Mouse (Mus musculus) intestine, embryonic 16.5 days (tissue): Measurements from ENCODE around the gene Folr2. TPM values are rescaled to one million over a fixed set of nuclear protein-coding genes. Genes with fewer than 3 reads are reported as not detected.
A peak's percentile ranks its signal among the peaks of the same experiment; 100 is the strongest.

ENCODE experiments used
- ATAC-seq: fragments of 200-750 bp; cut with Nextera tagmentation; 2 replicates; pipeline ENCODE4 v1.8.0; 2017; ENCODE audit warnings: moderate TSS enrichment, moderate library complexity
- H3K27ac ChIP-seq: fragments of 300-500 bp; sonication (generic); 2 replicates; pipeline ENCODE4 v1.5.1; 2014; ENCODE audit warnings: mild to moderate bottlenecking, low read length
- H3K27me3 ChIP-seq: fragments of 300-500 bp; sonication (generic); replicated peaks from 2 replicates; pipeline ENCODE4 v1.6.1; 2014; ENCODE audit warnings: low read length, control low read depth, mixed read lengths; ENCODE audit not compliant: control insufficient read depth, insufficient read depth
- H3K36me3 ChIP-seq: fragments of 300-500 bp; sonication (generic); 2 replicates; pipeline ENCODE4 v1.6.1; 2014; ENCODE audit warnings: low read length, control low read depth; ENCODE audit not compliant: control insufficient read depth, insufficient read depth
- H3K4me1 ChIP-seq: fragments of 300-500 bp; sonication (generic); 2 replicates; pipeline ENCODE4 v1.6.1; 2014; ENCODE audit warnings: low read length, control low read depth, mixed read lengths; ENCODE audit not compliant: control insufficient read depth, insufficient read depth
- H3K4me2 ChIP-seq: fragments of 300-500 bp; sonication (generic); 2 replicates; pipeline ENCODE4 v1.6.1; 2014; ENCODE audit warnings: low read depth, low read length, control low read depth
- H3K4me3 ChIP-seq: fragments of 300-500 bp; sonication (generic); 2 replicates; pipeline ENCODE4 v1.5.1; 2014; ENCODE audit warnings: mild to moderate bottlenecking, low read length
- H3K9ac ChIP-seq: fragments of 300-500 bp; sonication (generic); 2 replicates; pipeline ENCODE4 v1.6.1; 2014; ENCODE audit warnings: low read depth, low read length
- H3K9me3 ChIP-seq: fragments of 300-500 bp; sonication (generic); 2 replicates; pipeline ENCODE4 v1.6.1; 2016; ENCODE audit warnings: low read length, control low read depth; ENCODE audit not compliant: control insufficient read depth
- WGBS: fragments of 180-500 bp; shearing (Covaris S2); extraction: QIAGEN DNeasy Blood & Tissue Kit; methylation state at CpG from one replicate; pipeline ENCODE4 v1.1.7; 2014; 5-methylcytosine and 5-hydroxymethylcytosine counted together
- polyA plus RNA-seq: library from polyadenylated mRNA; unstranded; fragments of >200 nt; fragmentation: Nextera tagmentation; extraction: Ambion mirVana; gene quantifications from 2 replicates; pipeline ENCODE4 v1.2.1, GENCODE M21; 2015

Gene Folr2
- polyA plus RNA-seq, 1 experiment from 2014 or later = 2.6 TPM

DNA sequence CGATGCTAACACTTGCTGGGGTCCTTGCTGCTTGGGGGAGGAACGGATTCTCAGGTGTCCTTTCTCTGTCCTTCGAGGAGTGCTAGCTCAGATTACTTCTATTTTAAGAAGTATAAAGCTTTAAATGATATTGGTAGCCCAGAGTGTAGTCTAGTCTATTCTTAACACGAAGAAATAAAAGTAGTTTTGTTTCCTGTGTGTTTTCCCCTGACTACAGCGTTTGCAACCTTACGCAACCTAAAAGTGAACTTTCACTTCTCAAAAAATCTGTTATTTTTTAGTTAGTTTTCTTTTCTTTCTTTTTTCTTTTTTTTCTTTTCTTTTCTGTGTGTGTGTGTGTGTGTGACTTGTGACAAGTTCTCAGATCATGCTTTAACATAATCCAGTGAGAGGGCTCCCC lies 5.3 kb downstream of the Folr2 start:
- Histone ChIP-seq H3K9me3 (no peaks in the 10 kb centered on the region), H3K36me3 (no peaks in the 10 kb centered on the region), H3K4me3 (no peak overlapping the region), H3K4me2 (no peak overlapping the region), H3K9ac (no peak overlapping the region), H3K4me1 (no peaks in the 10 kb centered on the region), H3K27ac (no peak overlapping the region), H3K27me3 (no peaks in the 10 kb centered on the region)
- WGBS = 88% methylated on average over 6 of the region's 6 CpGs
- no peak for ATAC-seq

DNA sequence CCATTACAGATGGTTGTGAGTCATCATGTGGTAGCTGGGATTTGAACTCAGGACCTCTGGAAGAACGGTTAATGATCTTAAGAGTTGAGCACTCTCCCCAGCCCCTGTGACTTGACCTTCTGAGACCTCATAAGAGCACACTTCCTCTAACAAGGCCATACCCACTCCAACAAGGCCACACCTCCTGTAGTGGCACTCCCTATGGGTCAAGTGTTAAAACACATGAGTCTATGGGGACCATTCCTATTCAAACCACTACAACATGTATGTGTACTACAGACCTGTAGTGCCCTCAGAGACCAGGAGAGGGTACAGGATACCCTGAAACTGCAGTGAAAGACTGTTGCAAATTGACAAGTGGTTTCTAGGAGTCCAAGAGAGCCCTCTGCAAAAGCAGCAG lies 9.1 kb downstream of the Folr2 start:
- ATAC-seq = no peak
- WGBS = 83% methylated on average over 1 of the region's 1 CpGs
- no peaks in the 10 kb centered on the region for H3K36me3 ChIP-seq
- no peaks in the 10 kb centered on the region for H3K4me1 ChIP-seq
- no peak overlapping the region for H3K4me2 ChIP-seq
- H3K4me3 ChIP-seq = no peak overlapping the region
- no peak overlapping the region for H3K9ac ChIP-seq
- no peak overlapping the region for H3K27ac ChIP-seq
- no peaks in the 10 kb centered on the region for H3K9me3 ChIP-seq
- no peaks in the 10 kb centered on the region for H3K27me3 ChIP-seq

DNA sequence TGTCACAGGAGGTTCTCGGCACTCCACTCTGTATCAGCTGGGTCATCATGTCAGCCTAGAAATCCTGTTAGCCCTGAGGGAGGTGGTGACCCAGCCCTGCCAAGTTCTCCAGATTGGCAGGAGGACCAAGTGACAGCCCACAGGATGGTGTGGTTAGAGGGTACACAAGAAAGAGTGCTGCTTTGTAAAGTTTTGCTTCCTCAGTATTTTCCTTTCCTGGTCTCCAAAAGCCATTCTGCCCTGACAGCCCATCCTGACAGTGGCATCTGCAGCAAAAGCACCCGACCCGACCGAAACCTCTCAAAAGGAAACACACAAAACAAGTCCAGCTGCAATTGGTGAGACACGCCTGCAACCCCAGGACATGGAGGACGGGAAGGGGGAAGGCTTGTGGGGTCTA lies 12.8 kb downstream of the Folr2 start:
- H3K4me1 ChIP-seq = no peaks in the 10 kb centered on the region
- H3K36me3 ChIP-seq = no peaks in the 10 kb centered on the region
- H3K9ac ChIP-seq = no peak overlapping the region
- H3K4me3 ChIP-seq = no peak overlapping the region
- no peak overlapping the region for H3K4me2 ChIP-seq
- no peaks in the 10 kb centered on the region for H3K9me3 ChIP-seq
- H3K27ac ChIP-seq = no peak overlapping the region
- ATAC-seq = no peak
- no peaks in the 10 kb centered on the region for H3K27me3 ChIP-seq
- 66% methylated on average over 6 of the region's 6 CpGs for WGBS

DNA sequence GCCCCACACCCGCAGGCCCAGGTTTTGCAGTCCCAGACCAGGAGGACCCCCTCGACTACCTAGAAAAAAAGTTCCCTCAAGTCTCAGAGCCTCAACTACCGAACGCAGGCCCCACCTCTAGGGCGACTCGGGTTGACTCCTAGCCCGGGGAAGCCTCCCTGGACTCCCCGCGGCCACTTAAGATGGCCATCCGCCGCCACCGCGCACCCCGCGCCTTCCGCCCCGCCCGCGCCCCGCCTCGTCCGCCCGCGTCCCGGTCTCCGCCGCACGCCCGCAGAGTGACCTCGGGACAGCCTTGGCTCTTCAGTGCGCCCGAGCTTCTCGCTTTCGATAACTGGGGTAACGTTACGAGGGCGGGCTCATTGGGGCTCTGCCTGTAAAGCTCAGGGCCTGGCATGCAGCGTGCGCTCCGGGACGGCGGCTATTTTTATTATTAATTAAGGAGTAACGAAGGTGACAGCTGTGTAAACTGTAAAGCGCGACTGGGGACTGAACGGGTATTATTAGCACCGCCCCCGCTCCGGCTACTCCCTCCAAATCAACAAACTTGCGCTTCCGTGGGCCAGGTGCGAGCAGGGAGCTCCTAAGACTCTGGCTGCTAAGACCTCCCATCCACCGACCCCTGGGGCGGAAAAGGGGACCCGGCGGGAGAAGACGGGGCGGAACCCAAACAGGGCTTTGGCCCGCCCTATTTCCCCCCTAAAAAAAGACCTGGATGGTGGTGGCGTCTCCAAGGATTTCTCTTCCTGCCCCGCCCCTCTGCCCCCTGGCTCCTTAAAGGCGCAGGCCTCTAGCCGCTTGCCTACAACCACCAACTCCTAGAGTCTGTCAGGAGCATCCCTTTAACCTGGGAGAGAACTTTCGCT lies 19.2 kb downstream of the Folr2 start, which contains the start of gene Inppl1:
Gene Inppl1 (minus strand): TSS at position 624 of the 866 bp plus-strand sequence.
- peak within 1 kb of the TSS; percentile 87 for H3K4me2 ChIP-seq
- H3K4me3 ChIP-seq = peak within 1 kb of the TSS; percentile 66
- WGBS = under 1% methylated on average over 64 of the region's 64 CpGs
- H3K36me3 ChIP-seq = peaks cover 7% of the 10 kb centered on the region; the same call in 1 of the 2 replicates
- peaks cover 24% of the 10 kb centered on the region for H3K4me1 ChIP-seq
- H3K9ac ChIP-seq = peak within 1 kb of the TSS; percentile 90
- H3K27ac ChIP-seq = peak within 1 kb of the TSS; percentile 97
- peak; percentile 87 for ATAC-seq
- H3K27me3 ChIP-seq = no peaks in the 10 kb centered on the region
- H3K9me3 ChIP-seq = no peaks in the 10 kb centered on the region

DNA sequence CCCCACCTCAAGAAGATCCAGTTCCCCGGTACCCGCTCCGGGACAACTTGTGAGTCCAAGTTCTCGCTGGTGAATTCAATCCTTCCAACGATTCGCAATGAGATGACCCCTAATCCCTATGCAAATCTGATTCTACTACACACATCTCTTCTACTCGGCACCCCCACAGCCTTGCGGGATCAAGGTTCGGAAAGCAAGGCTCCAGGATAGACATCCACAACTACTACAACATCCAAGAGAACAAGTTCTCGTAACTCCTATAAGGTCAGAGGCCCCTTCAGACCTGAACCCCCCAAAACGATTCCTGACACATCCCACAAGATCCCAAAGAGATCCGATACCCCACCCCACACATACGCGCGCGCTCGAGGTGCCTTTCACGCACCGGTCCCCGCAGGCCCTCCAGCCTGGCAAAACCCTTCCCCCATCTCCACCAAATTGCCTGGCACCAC lies 19.8 kb downstream of the Folr2 start:
- Histone ChIP-seq H3K4me1 (peaks cover 24% of the 10 kb centered on the region), H3K4me2 (peak overlapping the region; percentile 87), H3K4me3 (peak overlapping the region; percentile 66), H3K9ac (peak overlapping the region; percentile 90), H3K36me3 (peaks cover 13% of the 10 kb centered on the region; the same call in 1 of the 2 replicates), H3K9me3 (no peaks in the 10 kb centered on the region), H3K27ac (peak overlapping the region; percentile 97), H3K27me3 (no peaks in the 10 kb centered on the region)
- peak; percentile 9; the same call in 1 of the 2 replicates for ATAC-seq
- under 1% methylated on average over 20 of the region's 20 CpGs for WGBS

DNA sequence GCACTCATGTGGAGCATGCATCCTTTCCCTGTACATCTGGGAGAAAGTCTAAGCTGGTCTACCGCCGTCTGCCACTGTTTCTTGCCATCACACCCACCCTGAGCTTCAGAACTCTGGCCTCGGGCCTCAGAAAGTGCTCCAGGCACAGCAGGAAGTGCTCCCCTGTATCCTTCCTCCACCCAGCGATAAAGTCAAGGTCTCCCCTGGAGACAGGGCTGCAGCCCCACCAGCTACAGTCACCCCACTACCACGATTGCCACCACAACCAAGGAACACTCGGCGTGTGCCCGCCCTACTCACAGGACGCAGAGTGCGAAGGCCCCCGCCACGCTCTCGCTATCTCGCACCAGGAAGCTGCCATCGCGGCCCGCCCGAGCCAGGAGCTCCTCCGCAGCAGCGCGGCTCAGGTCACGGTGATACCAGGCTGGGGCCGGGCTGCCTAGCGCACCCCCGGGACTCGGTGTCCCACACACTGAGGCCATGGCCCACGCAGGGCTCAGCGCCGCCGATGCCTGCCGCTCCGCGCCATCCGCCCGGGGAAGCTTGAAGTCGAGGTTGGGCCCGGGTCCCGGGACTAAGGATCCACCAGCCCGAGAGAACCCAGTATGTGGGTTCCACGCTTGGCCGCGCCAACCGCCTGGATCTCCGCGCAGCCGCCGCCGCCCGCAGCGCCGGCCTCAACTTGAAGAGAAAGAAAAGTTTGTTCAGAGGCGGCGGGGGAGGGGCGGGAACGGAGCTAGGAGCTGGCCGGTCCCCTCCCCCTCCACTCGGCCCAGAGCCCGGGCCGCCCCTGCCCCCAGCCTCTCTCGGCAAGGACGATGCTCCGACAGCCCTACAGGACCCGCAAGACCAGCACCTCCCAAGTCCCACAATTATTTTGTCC lies 20.5 kb downstream of the Folr2 start:
- Histone ChIP-seq H3K4me2 (peak overlapping the region; percentile 87), H3K4me1 (peaks cover 24% of the 10 kb centered on the region), H3K27ac (peak overlapping the region; percentile 97), H3K27me3 (no peaks in the 10 kb centered on the region), H3K9ac (peak overlapping the region; percentile 90), H3K36me3 (peaks cover 20% of the 10 kb centered on the region), H3K4me3 (peak overlapping the region; percentile 66), H3K9me3 (no peaks in the 10 kb centered on the region)
- 1% methylated on average over 63 of the region's 63 CpGs for WGBS
- peak; percentile 47 for ATAC-seq

DNA sequence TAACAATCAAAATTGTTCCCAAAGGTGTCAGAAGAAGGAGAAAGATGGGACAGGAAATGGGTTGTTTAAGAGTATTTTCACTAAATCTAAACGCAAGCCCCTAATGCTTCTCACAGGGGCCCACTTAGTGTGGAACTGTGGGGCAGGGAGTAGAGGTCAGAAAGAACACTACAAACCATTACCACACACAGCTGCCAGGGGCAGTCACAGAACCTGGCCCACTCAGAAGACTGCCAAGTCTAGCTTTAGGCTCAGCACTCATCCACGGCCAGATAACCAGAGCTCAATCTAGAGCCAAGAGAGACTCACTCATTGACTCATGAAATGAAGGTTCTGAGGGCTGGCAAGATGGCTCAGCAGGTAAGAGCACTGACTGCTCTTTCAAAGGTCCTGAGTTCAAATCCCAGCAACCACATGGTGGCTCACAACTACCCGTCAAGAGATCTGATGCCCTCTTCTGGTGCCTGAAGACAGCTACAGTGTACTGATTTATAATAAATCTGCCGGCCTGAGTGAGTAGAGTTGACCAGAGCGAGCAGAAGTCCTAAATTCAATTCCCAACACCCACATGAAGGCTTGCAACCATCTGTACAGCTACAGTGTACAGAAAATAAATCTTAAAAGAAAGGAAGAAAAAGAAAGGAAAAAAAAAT lies 21.4 kb downstream of the Folr2 start:
- WGBS = 23% methylated on average over 5 of the region's 5 CpGs

DNA sequence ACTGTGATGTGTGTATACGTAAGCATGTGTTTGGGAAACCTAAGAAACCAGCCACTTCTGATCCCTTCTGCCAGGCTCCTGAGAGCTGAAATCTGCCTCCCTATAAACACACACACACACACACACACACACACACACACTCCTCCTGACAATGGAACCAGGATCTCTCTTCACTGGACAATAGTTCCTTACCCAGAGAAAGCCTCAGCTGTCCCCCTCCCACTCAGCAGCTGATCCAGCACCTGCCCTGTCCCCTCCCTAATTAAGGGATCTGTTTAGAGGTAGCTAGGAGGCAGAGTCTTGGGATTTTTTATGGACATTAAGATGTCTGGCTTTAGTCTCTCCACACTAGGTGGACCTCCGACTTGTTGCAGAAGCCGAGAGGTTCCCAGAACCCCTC lies 22.1 kb downstream of the Folr2 start:
- H3K4me2 ChIP-seq = peak overlapping the region; percentile 87; the same call in 1 of the 2 replicates
- no peaks in the 10 kb centered on the region for H3K27me3 ChIP-seq
- 0 out of 2 replicates have a peak overlapping the region, but pooled peaks have one; percentile 66 for H3K4me3 ChIP-seq
- ATAC-seq = no peak
- 48% methylated on average over 3 of the region's 3 CpGs for WGBS
- H3K36me3 ChIP-seq = peaks cover 35% of the 10 kb centered on the region
- H3K9ac ChIP-seq = no peak overlapping the region
- peaks cover 24% of the 10 kb centered on the region for H3K4me1 ChIP-seq
- H3K9me3 ChIP-seq = no peaks in the 10 kb centered on the region
- H3K27ac ChIP-seq = no peak overlapping the region

More for the DNA sequence above, 21.4 kb downstream of the Folr2 start:
- Histone ChIP-seq H3K4me1 (peaks cover 24% of the 10 kb centered on the region), H3K4me3 (peak overlapping the region; percentile 66), H3K9ac (peak overlapping the region; percentile 90), H3K36me3 (peaks cover 29% of the 10 kb centered on the region), H3K27ac (peak overlapping the region; percentile 97), H3K4me2 (peak overlapping the region; percentile 87), H3K9me3 (no peaks in the 10 kb centered on the region), H3K27me3 (no peaks in the 10 kb centered on the region)
- ATAC-seq = no peak
